Mouse (Mus musculus) left cerebral cortex, postnatal 25 days (tissue): ENCODE data around the gene Zfp131. TPM values are rescaled to one million over a fixed set of nuclear protein-coding genes. Genes with fewer than 3 reads are reported as not detected.
"Not testable (repeated sequence)": the region's sequence is repeated elsewhere in the genome, so short reads cannot be mapped to it uniquely, and the experiment has no call there.

Source experiments
- DNase-seq, 2 experiments: peaks; one replicate each; pipeline ENCODE4 v3.0.0; 2022; ENCODE audit warnings: low spot score in 2 of 2, mixed read lengths in 1 of 2
- intact Hi-C: fragments of 180-260 bp; cut with DNase I; formaldehyde crosslinking; loops from one replicate; pipeline ENCODE4 v1.15.1; 2025
- total RNA-seq, 2 experiments: library from RNA; stranded (reverse); gene quantifications; 2 replicates each; pipeline ENCODE4 v1.2.3; 2021

Gene Zfp131
- 10 to 100 TPM; 44.2 to 48.2 TPM for total RNA-seq

DNA sequence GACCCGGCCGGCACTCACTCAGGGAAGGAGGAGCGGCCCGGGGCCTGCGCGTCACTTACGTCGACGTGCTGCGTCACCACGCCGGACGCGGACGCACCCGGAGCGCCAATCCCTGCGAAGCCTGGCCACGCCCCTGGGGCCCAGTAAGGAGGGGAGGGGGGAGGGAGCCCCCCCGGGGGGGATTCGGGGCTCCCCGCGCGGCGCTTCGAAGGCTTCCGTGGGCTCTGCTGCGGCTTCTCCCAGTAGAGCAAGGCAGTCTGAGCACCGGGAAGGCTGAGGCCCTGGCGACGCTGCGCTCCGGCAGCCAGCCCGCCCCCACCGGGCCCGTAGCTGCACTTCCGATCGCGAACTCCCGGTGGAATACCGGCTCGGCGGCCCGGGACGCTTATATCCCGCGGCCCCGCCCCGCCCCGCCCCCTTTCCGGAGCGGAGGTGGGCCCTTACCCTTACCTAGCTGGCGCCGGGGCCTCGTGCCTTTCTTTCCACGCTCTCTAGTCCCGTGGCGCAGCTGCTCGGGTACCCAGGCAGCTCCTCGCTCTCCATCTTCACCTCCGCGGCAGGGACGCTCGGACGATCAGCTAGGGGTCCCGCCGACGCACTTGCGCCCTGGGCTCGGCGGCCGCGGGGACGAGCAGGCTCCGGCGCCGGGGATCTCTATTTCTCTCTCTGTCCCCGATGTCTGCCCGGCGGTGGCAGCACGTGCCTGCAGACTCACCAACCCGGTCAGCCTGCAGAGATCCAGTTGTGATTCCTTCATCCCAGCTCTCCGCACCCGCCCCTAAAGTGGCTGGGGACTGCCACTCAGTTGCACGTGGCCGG is at the start of gene Zfp131:
Zfp131 (minus strand) TSS at position 129 of the 819 bp plus-strand sequence.
- intact Hi-C loops = loop anchor here (2.0 kb wide), 2 partner anchors 36 to 48 kb away; partner anchors contain the start of gene Nim1k
- DNase-seq = peak; percentile 94 to 95

DNA sequence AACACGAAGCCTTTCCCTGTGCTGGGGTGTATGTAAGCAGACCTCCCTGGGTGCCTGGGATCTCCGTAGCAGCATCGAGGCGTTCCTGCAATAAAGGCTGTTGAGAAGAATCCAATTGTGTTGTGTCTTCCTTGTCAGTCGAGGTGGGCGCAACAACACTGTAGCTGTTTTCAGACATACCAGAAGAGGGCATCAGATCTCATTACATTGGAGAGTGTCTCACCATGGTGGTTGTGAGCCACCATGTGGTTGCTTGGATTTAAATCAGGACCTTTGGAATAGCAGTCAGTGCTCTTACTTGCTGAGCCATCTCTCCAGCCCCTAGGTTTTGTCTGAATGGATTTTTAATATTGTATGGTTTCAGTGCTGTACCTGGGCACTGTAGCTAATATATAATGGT is 49.3 kb upstream of the Zfp131 start:
- intact Hi-C loops = not testable (repeated sequence)
- peak in 1 of 2 experiments; percentile 8 for DNase-seq

DNA sequence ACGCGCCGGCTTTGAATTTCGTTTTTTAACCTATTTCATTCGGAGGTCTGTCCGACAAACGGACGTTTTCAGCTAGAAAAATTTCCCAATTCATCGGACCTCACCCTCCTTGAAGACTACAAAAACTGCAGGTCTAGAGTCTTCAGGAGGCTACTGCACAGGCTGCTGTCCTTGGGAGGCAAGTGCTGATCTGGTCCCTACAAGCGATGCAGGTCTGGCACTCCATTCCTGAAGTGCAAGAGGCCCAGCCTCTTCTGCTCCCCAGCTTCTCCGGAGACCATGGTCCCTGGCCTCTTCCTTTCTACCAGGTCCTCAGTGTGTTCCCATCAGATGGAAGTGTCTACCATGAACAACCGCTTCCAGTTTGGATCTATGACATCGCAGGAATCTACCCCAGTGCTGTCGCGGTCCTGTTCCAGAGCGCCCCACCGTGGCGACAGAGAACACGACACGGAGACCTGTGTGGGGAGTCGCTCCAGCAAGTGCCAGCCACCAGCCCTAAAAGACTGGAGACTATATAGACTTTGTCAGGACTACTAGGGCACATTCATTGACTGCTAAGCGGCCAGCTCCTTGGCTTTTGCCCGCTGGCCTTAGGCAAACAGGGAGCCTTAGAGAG is 47.1 kb upstream of the Zfp131 start:
- peak; percentile 6 to 30 for DNase-seq
- intact Hi-C loops = not testable (repeated sequence)

DNA sequence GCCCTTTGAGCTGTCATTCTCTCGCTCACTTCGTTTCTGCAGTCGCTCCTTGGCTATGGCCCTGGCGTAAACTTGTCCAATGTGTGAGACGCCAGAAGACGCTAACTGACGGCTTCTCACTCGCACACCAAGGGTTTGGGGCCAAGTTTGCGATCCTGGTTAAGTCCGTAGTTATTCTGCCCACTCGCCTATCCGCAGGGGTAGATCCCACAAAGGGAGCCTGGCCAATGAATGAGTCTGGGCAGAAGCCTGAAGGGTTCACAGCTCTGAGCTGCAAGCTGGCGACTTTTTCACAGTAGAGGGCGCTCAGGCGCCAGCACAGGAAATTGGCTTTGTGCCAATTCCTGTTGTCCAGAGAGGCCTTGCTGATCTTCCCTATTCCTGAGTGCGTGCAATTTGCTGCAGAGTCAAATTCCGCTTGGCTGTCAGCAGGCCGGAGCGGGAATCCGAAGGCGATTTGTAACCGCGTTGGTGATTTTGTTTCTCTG is 45.7 kb upstream of the Zfp131 start:
- intact Hi-C loops = not testable (repeated sequence)

DNA sequence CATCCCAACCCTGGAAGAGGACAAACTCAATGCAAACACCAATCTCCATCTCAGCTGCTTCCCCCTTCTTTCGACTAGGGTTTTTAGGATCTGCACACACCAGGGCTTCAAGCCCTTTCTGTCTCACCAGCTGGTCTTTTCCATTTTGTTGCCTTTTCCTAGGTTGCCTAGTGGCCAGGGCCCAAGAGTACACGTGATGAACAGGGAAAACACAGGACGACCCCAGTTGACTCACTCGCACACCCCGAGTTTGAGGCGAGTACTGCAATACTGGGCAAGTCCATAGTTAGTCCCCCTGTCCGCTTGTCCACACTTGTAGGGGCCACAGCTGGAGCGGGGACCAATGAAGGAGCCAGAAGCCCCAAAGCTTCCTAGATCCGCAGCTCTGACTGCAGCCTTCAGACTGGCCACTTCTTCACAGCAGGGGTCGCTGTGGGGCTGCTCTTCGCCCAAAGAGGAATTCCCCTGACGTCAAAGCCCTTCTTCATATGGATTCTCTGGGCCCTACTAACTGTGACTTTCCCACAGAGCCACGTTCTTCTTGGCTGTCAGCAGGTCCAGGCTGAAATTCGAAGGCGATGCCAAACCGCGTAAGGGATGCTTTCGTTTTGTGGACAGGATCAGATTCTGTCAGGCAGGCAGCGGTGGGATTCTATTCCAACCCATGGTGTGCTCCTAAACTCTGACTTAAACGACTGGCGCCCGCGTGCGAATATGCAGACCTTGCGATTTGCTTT is 44.8 kb upstream of the Zfp131 start, which contains the start of gene D13Ertd608e:
D13Ertd608e (plus strand) TSS at position 687 of the 737 bp plus-strand sequence.
- DNase-seq = peak; percentile 15 to 22
- intact Hi-C loops = not testable (repeated sequence)

More for the DNA sequence above, 45.7 kb upstream of the Zfp131 start:
- DNase-seq = peak in 1 of 2 experiments; percentile 3

DNA sequence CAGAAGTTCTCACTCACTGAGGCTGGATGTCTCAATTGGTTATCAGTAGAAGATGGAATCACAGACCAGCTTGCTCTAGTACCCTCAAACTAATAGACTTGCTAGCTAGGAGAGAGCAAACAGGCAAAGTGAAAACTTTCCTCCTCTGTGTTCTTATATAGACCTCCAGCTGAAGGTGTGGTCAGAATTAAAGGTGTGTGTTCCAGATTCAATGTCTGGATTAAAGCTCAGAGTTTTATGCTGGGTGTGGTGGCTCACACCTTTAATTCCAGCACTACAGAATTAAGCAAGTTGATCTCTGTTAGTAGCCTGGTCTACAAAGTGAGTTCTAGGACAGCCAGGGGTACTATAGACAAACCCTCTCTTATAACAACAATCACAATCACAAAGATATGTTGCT is 39.4 kb upstream of the Zfp131 start, which contains the start of gene AF067063:
AF067063 (minus strand) TSS at position 101 of the 400 bp plus-strand sequence.
- DNase-seq, intact Hi-C loops: not testable (repeated sequence)

DNA sequence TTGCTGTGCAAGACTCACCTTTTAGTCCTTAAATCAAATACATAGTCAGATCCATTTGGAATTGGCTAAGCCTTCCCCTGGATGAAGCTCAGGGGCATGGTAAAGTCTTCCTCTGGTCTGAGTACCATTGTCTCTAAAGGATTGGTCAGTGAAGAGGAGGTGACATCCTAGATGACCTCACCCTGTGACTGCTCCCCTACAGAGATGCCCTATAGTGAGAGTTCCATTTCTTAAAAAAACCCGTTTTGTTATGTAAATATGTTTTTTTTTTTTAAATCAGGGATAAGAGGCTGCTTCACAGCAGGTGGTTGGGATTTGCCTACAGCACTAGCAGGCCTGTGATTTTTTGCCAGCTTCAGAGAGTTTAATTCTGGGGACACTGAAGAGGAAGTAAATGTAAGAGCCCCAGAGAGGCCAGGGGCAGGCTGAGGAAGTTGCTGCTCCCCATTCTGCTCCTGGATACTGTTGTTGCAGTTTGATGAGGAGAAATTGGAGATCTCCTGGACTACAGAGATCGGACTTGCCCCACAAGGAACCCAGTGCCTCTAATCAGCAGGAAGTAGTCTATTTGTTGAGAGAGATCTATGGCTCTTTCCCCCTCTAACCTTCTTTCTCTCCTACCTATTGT is 27.0 kb upstream of the Zfp131 start:
- intact Hi-C loops = no loop called here
- DNase-seq = no peak

DNA sequence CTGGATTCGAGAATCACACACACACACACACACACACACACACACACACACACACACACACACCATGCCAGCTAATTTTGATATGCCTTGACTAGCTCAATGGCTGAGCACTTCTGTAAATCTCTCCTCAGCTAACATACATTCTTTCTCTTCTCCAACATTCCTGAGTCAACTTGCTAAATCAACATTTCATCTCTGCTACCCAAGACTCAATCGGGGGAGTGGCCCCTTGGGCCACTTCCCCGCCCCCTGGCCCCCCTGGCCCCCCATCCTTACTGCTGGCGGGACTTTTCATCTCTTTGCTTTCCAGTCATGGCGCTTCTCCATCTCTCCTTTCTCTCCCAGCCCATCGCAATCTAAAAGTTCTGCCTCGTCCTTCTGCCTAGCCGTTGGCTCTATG is 26.1 kb upstream of the Zfp131 start:
- intact Hi-C loops = no loop called here
- DNase-seq = no peak

DNA sequence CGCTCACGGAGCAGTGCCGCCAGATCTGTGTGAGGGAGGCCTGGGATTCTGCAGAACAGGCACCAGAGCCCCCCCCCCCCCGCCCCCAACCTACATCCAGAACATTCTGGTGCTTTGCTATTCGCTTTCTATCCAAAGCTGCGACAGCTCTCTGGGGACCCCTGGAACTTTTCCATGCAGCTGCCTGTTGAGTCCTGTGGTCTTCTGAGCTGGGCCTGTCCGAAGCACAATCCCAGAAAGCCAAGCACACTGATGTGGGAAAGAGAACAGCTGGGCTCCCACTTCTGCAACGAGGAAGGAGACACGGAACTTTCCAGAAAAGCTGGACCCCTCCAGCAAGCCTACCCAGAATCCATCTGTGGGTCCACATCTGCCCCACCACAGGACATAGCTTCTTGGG is 19.3 kb upstream of the Zfp131 start:
- intact Hi-C loops = no loop called here
- DNase-seq = no peak

DNA sequence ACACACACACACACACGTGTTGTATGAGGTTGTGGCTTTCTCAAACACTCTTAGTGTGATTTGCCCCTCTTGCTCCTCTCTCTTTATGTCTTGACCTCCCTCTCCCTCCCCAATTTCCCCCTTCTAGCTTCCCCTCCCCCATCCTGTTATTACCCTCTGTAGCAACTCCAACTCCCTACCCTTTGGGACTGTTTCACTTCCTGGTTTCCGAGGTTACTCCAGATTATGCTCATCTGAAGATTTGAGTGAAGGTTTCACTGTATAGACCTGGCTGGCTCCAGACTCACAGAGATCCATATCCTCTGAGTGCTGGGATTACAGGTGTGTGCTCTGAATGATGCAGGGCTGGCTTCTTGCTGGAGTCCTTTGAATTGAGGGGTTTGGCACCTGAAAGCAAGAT is 18.2 kb upstream of the Zfp131 start:
- intact Hi-C loops = no loop called here
- no peak for DNase-seq

DNA sequence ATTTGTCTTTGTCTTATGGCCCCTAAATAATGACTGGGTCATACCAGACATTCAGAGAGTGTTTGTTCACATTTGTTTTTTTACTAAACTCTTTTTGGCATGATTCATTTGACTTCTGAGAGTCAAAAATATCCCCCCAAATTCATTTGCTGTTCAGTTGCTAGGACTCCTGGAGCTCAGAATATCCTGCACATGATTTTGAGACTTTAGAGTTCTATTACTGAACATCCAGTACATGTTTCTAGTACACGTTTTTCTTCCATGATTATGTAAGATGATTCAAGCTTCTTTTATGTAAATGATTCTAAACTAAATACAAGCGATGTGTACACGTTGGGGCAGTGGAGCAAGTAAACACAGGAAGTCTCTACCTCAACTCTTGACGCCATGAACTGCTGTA is 7.0 kb upstream of the Zfp131 start:
- intact Hi-C loops = no loop called here
- DNase-seq = peak in 1 of 2 experiments; percentile 5

DNA sequence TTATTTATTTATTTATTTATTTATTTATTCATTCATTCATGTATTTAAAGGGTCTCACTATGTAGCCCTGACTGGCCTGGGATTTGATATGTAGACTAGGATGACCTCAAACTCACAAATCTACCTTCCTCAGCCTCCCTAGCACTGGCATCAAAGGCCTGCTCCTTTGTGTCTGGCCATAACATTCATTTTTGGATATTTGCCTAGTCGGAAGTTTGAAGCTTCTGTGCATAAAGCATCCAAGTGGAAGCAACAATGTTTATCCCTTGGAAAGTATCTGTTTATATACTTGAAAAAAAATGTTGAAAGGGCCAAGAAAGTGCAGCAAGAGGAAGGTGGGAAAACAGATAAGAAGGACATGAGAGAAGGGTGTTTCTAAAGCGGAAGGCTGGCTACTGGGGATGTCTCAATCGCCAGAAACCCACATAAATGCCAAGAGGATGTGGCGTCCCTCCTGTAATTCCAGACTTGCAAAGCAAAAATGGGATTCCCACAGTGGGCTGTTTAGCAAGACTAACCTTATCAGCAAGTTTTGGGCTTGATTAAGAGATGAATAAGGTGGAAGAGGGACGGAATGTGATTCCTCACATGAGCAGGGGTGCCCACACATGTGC is 2.2 kb upstream of the Zfp131 start:
- intact Hi-C loops = no loop called here
- no peak for DNase-seq

DNA sequence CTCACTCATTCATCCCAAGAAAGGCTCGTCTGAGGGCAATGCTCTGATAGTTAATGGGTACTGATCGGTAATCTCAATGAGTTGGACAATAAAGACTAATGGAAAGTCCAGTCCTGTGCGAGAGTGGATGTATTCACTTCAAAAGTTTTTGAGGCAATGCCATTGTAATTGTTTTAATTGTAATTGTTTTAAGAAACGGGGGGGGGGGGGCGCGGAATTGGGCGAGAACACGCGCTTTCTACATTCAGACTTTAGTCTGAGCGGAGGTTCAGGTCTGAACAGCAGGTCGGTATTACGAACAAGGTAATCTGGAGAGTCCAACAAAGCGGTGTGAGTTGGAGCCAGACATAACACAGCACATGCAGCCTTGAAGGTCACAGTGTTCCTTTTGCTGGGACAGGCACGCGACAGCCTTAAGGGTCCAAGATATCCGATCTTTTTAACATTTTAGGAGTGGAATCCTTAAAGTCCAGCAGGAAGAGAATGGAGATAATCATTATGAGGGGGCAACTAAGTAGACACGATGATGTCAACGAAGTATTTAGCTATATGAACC is 969 bp upstream of the Zfp131 start:
- DNase-seq = no peak

DNA sequence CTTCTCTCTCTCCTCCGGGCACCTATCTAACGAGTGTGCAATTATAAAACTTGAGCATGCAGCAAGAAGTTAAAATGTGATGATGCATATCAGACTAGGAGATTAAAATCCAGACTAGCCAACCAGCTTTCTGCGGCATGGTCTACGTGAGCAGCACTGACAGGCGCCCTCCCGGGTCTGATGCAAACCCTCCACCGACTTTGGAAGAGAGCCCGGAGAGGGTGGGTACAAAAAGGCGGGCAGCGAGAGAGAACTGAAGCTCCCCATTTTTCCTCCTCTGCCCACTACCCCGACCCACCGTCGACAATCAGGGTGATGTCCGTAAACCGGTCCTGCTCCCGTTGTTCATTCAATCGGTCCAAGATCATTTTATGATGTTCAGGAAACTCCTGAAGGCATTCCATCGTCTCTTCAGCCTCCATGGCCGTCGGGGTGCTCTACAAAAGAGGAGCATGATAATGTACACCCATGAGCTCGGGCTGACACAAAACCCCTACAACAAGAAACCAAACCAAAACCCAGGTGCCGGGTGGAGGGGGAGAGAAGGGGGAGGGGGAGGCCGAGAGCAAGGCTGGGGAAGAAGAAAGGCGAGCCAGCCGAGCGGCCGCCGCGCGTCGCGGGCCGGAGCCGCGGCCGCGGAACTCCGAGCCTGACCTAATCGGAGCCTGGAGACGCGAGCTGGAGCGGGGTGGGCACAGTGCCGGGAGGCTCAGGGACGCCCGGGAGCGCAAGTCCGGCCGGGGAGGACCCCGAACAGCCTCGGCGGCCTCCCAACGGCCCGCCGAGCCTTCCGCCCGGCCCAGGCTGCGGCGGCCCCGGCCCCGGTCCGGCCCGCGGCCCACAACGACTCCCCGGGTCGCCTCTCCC is 605 bp downstream of the Zfp131 start:
- intact Hi-C loops = loop anchor here (2.0 kb wide), 2 partner anchors 35 to 47 kb away; partner anchors contain the start of gene Nim1k
- peak; percentile 58 to 78 for DNase-seq

More for the DNA sequence above, 969 bp upstream of the Zfp131 start:
- intact Hi-C loops = loop anchor here (2.0 kb wide), 2 partner anchors 37 to 49 kb away; partner anchors contain the start of gene Nim1k

DNA sequence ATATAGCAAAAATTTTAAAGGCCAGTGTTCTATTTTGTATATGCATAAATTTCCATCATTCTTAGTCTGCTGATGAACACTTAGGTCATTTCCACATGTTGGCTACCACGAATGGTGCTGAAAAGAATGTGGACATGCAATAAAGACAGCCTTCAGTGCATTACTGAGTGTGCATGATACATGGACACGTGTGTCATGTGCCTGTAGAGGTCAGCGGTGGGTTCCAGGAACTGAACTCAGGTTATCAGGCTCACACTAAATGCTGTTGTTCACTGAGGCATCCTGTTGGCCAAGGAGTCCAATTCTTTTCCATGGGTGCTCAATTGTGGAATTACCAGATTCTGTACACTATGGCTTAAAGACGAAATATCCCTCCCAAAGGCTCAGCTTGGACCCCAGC is 7.1 kb downstream of the Zfp131 start:
- intact Hi-C loops = no loop called here
- no peak for DNase-seq

DNA sequence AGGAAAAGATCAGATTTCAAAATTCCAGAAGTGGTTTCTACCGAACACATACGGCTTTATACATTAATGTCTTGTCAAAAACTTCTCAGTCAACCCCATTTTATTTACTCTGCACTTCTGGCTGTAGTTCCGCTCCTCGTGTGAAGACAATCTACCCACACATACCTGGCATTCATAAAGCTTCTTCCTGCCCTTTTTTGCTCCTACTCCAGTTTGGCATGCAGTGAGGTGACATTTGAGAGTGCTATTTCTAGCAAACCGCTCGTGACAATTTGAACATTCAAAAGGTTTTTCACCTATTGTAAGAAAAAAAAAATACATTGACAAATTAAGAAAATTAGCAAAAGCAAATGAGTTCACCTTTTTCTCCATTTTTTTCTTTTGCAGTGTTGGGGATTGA is 22.1 kb downstream of the Zfp131 start:
- peak in 1 of 2 experiments; percentile 30 for DNase-seq
- intact Hi-C loops = no loop called here

DNA sequence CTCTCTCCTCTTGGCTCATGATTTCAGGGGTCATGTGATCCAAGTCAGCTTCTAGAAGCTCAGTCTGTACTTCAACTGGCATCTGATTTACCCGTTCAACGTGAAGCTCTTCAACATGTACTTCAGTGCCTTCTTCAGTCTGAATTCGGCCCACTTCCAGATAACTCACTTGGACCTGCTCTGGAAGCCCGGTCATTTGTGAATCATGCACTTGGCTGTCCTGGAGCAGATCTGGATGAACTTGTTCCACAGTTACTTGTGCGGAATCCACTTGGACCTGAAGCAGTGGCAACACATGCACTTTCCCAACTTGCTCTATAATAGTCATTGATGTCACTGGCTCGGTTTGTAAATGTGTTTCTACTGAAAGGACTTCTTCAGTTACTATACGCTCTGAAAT is 24.2 kb downstream of the Zfp131 start:
- intact Hi-C loops = no loop called here
- no peak for DNase-seq

DNA sequence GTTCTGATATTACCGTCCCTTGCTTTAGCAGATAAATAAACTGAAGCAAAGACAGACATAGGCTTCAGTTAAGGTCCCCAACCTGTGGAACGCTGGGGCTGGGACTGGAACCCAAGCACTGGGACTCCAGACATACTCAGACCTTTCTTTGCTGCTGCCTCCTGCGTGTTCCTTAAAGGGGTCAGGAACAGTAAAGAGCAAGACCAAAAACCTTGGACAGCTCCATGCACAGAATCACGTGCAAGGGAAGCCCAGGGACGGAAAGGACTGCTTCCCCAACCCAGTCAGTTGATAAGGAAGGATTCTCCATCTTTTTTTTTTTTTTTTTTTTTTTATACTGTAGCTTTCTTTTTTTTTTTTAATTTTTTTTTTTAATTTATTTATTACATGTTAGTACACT is 33.9 kb downstream of the Zfp131 start:
- intact Hi-C loops = no loop called here
- DNase-seq = no peak
